Mouse (Mus musculus): ENCODE measurements around the gene Ildr1. TPM values are rescaled to one million over a fixed set of nuclear protein-coding genes. Genes with fewer than 3 reads are reported as not detected.

Ildr1 gene
- polyA plus RNA-seq, 1 experiment from 2014 or later: 0.05 TPM

DNA sequence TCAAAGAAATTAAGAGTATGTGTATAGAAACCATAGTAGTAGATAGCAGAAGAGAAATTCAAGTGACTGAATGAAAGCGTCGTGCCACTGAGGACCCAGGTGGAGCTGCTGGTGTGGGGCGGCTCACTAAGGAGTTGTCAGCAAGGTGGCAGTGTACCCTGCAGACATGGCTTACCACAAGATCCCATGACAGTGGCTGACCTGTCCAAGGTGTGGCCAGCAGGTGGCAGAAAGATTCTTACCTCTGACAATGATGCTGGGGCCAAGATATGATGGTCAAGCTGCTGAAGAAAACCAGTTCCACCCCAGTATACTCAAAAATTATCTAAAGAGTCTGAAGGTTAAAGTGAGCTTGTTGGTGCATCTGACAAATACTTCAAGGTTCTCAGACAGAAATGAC, 41.6 kb downstream of the Ildr1 start:
- no peak for DNase-seq (ENCODE audit: low spot score, missing footprints)
- Histone ChIP-seq H3K4me3 (ENCODE audit: low read depth, low read length) (no peak overlapping the region), H3K27me3 (ENCODE audit: control insufficient read depth, insufficient read depth, low read length) (no peaks in the 10 kb centered on the region), H3K27ac (ENCODE audit: low read depth, low read length) (no peak overlapping the region), H3K36me3 (ENCODE audit: control insufficient read depth, insufficient read depth, low read length) (no peaks in the 10 kb centered on the region), H3K9me3 (ENCODE audit: control insufficient read depth, low read length) (no peaks in the 10 kb centered on the region), H3K9ac (ENCODE audit: low read length) (no peak overlapping the region), H3K4me2 (no peak overlapping the region), H3K4me1 (ENCODE audit: control insufficient read depth, insufficient read depth, low read length) (no peaks in the 10 kb centered on the region)
- no peak for ATAC-seq (ENCODE audit: low FRiP score)
- 85% methylated on average over 3 of the region's 3 CpGs for WGBS

DNA sequence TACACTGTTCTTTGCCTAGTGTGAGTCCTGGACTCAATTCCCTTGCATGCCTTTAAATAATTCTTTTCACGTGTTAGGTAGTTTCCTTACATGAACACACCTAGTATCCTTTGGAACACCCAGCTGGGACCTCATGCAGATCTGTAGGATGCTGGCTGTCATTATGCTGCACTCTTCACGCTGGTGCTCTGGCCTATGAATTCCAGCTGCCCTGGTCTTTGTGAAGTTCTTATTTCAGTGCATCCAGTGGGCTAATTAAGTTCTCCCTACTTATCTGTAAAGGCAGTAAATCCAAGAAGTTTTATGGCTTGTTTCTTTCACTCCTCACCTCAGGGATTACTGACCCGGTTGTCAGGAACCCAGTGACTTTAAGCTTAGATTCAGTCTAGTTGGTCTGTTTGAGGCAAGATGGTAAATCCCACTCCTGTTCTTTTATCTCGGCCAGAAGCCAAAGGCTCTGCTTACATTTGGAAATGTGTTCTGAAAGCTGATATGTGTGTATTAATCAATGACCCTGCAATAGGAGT, 45.7 kb downstream of the Ildr1 start:
- Histone ChIP-seq H3K36me3 (ENCODE audit: control insufficient read depth, insufficient read depth, low read length) (no peaks in the 10 kb centered on the region), H3K9ac (ENCODE audit: low read length) (no peak overlapping the region), H3K4me3 (ENCODE audit: low read depth, low read length) (no peak overlapping the region), H3K4me2 (no peak overlapping the region), H3K4me1 (ENCODE audit: control insufficient read depth, insufficient read depth, low read length) (no peaks in the 10 kb centered on the region), H3K27ac (ENCODE audit: low read depth, low read length) (no peak overlapping the region), H3K9me3 (ENCODE audit: control insufficient read depth, low read length) (no peaks in the 10 kb centered on the region), H3K27me3 (ENCODE audit: control insufficient read depth, insufficient read depth, low read length) (no peaks in the 10 kb centered on the region)
- no peak for ATAC-seq (ENCODE audit: low FRiP score)
- 32% methylated on average over 4 of the region's 4 CpGs for WGBS
- no peak for DNase-seq (ENCODE audit: low spot score, missing footprints)

DNA sequence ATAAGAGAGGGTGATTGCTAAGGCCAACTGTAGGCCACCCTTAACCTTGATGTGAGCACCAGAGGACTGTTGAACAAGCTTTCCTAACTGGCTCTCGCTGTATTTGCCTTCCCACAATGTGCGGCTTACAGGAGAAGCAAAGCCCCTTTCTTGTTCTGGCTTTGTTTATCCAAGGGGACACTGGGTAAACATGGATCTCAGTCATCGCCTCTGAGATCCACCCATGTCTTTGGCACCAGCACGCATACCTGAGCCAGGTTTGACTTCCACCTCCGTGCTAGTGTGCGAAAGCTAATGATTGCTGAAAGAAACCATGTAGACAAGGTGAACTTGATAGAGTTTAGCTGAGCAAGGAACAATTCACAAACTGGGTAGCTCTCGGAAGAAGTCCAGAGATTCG, 49.8 kb downstream of the Ildr1 start:
- Histone ChIP-seq H3K36me3 (ENCODE audit: control insufficient read depth, insufficient read depth, low read length) (no peaks in the 10 kb centered on the region), H3K27ac (ENCODE audit: low read depth, low read length) (no peak overlapping the region), H3K9ac (ENCODE audit: low read length) (no peak overlapping the region), H3K4me3 (ENCODE audit: low read depth, low read length) (no peak overlapping the region), H3K4me1 (ENCODE audit: control insufficient read depth, insufficient read depth, low read length) (no peaks in the 10 kb centered on the region), H3K4me2 (no peak overlapping the region), H3K9me3 (ENCODE audit: control insufficient read depth, low read length) (no peaks in the 10 kb centered on the region), H3K27me3 (ENCODE audit: control insufficient read depth, insufficient read depth, low read length) (no peaks in the 10 kb centered on the region)
- no peak for ATAC-seq (ENCODE audit: low FRiP score)
- WGBS: 89% methylated on average over 8 of the region's 8 CpGs
- no peak for DNase-seq (ENCODE audit: low spot score, missing footprints)

DNA sequence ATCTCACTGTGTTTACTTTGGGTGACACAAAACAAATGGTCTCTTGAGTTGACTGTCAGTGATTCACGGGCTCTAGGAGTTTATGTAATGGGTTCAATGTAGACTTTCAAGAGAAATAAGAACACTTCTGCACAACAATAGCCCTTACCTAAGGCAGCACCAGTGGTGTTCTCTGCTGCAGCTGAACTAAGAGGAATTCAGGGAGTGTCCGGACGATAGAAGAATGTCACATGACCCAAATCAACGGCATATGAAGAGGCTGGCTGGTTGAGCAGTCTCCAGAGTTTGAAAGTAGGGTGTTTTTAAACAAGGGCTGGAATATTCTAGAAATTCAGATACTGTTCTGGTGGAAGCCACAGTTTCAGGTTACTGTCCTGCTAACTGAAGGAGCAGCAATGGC, 53.3 kb downstream of the Ildr1 start:
- no peak for ATAC-seq (ENCODE audit: low FRiP score)
- Histone ChIP-seq H3K9ac (ENCODE audit: low read length) (no peak overlapping the region), H3K27me3 (ENCODE audit: control insufficient read depth, insufficient read depth, low read length) (no peaks in the 10 kb centered on the region), H3K36me3 (ENCODE audit: control insufficient read depth, insufficient read depth, low read length) (no peaks in the 10 kb centered on the region), H3K4me2 (no peak overlapping the region), H3K4me1 (ENCODE audit: control insufficient read depth, insufficient read depth, low read length) (no peaks in the 10 kb centered on the region), H3K9me3 (ENCODE audit: control insufficient read depth, low read length) (no peaks in the 10 kb centered on the region), H3K27ac (ENCODE audit: low read depth, low read length) (no peak overlapping the region), H3K4me3 (ENCODE audit: low read depth, low read length) (no peak overlapping the region)
- 91% methylated on average over 4 of the region's 4 CpGs for WGBS
- DNase-seq (ENCODE audit: low spot score, missing footprints): no peak

DNA sequence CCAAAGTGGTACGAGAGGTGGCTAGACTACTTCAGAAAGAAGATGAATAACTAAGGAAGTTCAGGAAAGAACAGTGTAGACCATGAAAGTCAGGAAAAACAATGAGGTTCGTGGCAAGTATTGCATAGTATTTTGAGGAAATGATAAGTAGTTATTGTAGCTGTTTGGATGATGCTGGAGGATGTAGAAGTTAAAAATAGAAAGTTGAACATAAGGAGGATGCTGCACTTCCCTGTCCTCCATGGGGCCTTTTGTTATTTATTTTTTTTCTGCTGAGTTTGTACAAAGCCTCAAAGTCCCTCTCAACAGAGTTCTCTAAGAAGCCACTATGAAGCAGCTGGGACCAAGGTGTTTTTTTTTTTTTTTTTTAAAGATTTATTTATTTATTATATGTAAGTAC, 54.0 kb downstream of the Ildr1 start:
- 83% methylated on average over 2 of the region's 2 CpGs for WGBS
- no peaks in the 10 kb centered on the region for H3K27me3 ChIP-seq (ENCODE audit: control insufficient read depth, insufficient read depth, low read length)
- no peaks in the 10 kb centered on the region for H3K9me3 ChIP-seq (ENCODE audit: control insufficient read depth, low read length)
- H3K27ac ChIP-seq (ENCODE audit: low read depth, low read length): no peak overlapping the region
- ATAC-seq (ENCODE audit: low FRiP score) (no peak), DNase-seq (ENCODE audit: low spot score, missing footprints) (no peak)
- no peaks in the 10 kb centered on the region for H3K4me1 ChIP-seq (ENCODE audit: control insufficient read depth, insufficient read depth, low read length)
- H3K9ac ChIP-seq (ENCODE audit: low read length): no peak overlapping the region
- H3K4me2 ChIP-seq: no peak overlapping the region
- H3K4me3 ChIP-seq (ENCODE audit: low read depth, low read length): no peak overlapping the region
- no peaks in the 10 kb centered on the region for H3K36me3 ChIP-seq (ENCODE audit: control insufficient read depth, insufficient read depth, low read length)

DNA sequence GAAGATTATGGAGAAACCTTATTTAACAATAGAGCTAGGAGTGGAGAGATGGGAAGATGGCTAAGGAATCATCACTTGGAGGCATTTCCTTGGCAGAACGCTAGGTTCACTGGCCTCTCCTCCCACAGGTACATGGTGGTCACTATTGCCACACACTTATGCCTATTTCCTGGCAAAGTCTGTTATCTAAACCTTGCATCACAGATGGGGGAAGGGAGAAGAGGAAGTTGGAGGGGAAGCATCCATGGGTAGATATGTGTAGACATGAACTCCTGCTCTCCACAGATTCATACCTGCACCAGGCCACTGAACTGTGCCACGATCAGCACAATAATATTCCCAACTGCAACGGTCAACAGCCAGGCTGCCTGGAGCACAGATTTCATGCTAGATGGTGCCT, 58.2 kb downstream of the Ildr1 start:
- no peak overlapping the region for H3K9ac ChIP-seq (ENCODE audit: low read length)
- DNase-seq (ENCODE audit: low spot score, missing footprints) (no peak), ATAC-seq (ENCODE audit: low FRiP score) (no peak)
- WGBS: 97% methylated on average over 3 of the region's 3 CpGs
- no peak overlapping the region for H3K27ac ChIP-seq (ENCODE audit: low read depth, low read length)
- no peaks in the 10 kb centered on the region for H3K36me3 ChIP-seq (ENCODE audit: control insufficient read depth, insufficient read depth, low read length)
- H3K4me2 ChIP-seq: no peak overlapping the region
- no peaks in the 10 kb centered on the region for H3K9me3 ChIP-seq (ENCODE audit: control insufficient read depth, low read length)
- no peak overlapping the region for H3K4me3 ChIP-seq (ENCODE audit: low read depth, low read length)
- H3K27me3 ChIP-seq (ENCODE audit: control insufficient read depth, insufficient read depth, low read length): no peaks in the 10 kb centered on the region
- H3K4me1 ChIP-seq (ENCODE audit: control insufficient read depth, insufficient read depth, low read length): no peaks in the 10 kb centered on the region

DNA sequence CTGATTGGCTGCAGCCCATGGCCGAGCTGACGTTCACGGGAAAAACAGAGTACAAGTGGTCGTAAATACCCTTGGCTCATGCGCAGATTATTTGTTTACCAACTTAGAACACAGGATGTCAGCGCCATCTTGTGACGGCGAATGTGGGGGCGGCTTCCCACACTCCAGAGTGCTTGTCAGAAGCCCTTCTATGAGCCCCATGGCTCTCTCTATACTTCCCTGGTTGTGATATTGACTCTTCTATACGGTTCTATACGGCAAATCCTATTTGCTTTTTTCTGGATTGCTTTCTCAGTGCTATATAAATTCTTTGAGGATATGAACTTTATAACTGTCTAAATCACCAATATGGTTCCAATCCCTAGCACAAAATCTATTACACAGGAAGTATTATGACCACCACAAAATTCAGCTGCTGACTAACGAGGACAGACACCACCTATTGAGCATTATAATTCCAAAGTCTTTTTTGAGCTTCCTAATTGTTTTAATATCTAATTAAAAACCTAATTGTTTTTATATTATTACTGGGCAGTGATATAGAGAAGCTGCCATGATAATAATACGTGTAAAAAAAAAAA, 76.5 kb downstream of the Ildr1 start:
- 79% methylated on average over 8 of the region's 13 CpGs for WGBS
- no peaks in the 10 kb centered on the region for H3K9me3 ChIP-seq (ENCODE audit: control insufficient read depth, low read length)
- DNase-seq (ENCODE audit: low spot score, missing footprints): no peak

DNA sequence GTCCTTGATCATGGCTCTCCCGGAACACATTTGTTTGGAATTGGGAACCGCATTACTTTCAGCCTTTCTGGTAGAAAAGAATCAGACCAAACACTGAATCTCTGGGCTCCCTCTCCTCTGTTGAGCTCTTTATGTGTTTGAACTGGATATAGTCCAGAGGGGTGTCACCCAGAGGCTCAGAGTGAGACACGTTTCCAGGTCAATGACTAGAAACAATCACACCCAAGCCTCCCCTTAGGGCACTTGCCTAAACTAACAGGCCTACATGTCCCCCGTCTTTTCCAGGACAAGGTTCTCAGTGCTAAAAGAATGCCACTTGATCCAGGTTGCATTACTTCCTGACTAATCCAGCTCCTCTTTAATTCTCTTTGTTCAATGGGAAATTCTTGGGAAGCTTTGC, 77.1 kb downstream of the Ildr1 start:
- no peaks in the 10 kb centered on the region for H3K27me3 ChIP-seq (ENCODE audit: control insufficient read depth, insufficient read depth, low read length)
- no peak overlapping the region for H3K4me3 ChIP-seq (ENCODE audit: low read depth, low read length)
- no peak overlapping the region for H3K9ac ChIP-seq (ENCODE audit: low read length)
- DNase-seq (ENCODE audit: low spot score, missing footprints) (no peak), ATAC-seq (ENCODE audit: low FRiP score) (no peak)
- no peak overlapping the region for H3K4me2 ChIP-seq
- H3K4me1 ChIP-seq (ENCODE audit: control insufficient read depth, insufficient read depth, low read length): no peaks in the 10 kb centered on the region
- H3K36me3 ChIP-seq (ENCODE audit: control insufficient read depth, insufficient read depth, low read length): no peaks in the 10 kb centered on the region
- H3K9me3 ChIP-seq (ENCODE audit: control insufficient read depth, low read length): no peaks in the 10 kb centered on the region
- WGBS: 42% methylated on average over 4 of the region's 4 CpGs
- H3K27ac ChIP-seq (ENCODE audit: low read depth, low read length): no peak overlapping the region

More for the DNA sequence above, 76.5 kb downstream of the Ildr1 start:
- Histone ChIP-seq H3K27ac (ENCODE audit: low read depth, low read length) (no peak overlapping the region), H3K9ac (ENCODE audit: low read length) (no peak overlapping the region), H3K4me3 (ENCODE audit: low read depth, low read length) (no peak overlapping the region), H3K4me2 (no peak overlapping the region), H3K4me1 (ENCODE audit: control insufficient read depth, insufficient read depth, low read length) (no peaks in the 10 kb centered on the region), H3K36me3 (ENCODE audit: control insufficient read depth, insufficient read depth, low read length) (no peaks in the 10 kb centered on the region), H3K27me3 (ENCODE audit: control insufficient read depth, insufficient read depth, low read length) (no peaks in the 10 kb centered on the region)
- ATAC-seq (ENCODE audit: low FRiP score): no peak

DNA sequence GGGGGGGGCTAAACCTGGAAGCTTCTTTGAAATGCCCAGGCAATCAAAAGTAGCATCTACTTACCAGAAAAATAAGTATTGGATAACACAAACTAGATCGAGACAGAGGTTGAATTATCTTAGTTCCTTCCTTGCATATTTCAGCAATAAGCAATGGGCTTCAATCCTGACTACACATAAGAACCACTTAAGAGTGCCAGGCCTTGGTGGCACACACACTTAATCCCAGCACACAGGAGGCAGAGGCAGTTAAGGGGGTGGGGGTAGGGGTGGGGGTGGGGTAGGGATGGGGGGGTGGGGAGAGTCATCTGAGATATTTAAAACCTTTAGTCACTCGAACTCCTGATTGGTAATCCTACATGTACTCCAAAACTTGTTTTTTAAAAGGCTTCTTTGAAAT, 77.5 kb downstream of the Ildr1 start:
- Histone ChIP-seq H3K4me3 (ENCODE audit: low read depth, low read length) (no peak overlapping the region), H3K9ac (ENCODE audit: low read length) (no peak overlapping the region), H3K36me3 (ENCODE audit: control insufficient read depth, insufficient read depth, low read length) (no peaks in the 10 kb centered on the region), H3K27ac (ENCODE audit: low read depth, low read length) (no peak overlapping the region), H3K4me2 (no peak overlapping the region), H3K4me1 (ENCODE audit: control insufficient read depth, insufficient read depth, low read length) (no peaks in the 10 kb centered on the region), H3K27me3 (ENCODE audit: control insufficient read depth, insufficient read depth, low read length) (no peaks in the 10 kb centered on the region), H3K9me3 (ENCODE audit: control insufficient read depth, low read length) (no peaks in the 10 kb centered on the region)
- ATAC-seq (ENCODE audit: low FRiP score) (no peak), DNase-seq (ENCODE audit: low spot score, missing footprints) (no peak)
- WGBS: 49% methylated on average over 2 of the region's 2 CpGs

Data from midbrain, embryonic 11.5 days (tissue).